Mouse (Mus musculus) CH12.LX (cell line): ENCODE results near the gene Itga6. TPM values are rescaled to one million over a fixed set of nuclear protein-coding genes. Genes with fewer than 3 reads are reported as not detected.

ENCODE experiments used
- DNase-seq: peaks from one replicate; pipeline ENCODE4 v3.0.0-alpha.2; 2013; ENCODE audit errors: extremely low read depth
- H3K27ac ChIP-seq: 2 replicates; pipeline ENCODE4 v1.5.1; 2012; ENCODE audit warnings: low read depth, mild to moderate bottlenecking, control low read depth, moderate library complexity; ENCODE audit not compliant: insufficient read depth
- H3K27me3 ChIP-seq: replicated peaks from 2 replicates; pipeline ENCODE3; 2012; ENCODE audit warnings: inconsistent platforms
- H3K36me3 ChIP-seq, 2 experiments: replicated peaks in 1 of 2; 2 replicates each; pipeline versions ENCODE3 to v1.6.1; 2012; ENCODE audit warnings: inconsistent platforms in 1 of 2, low read length in 1 of 2, mild to moderate bottlenecking in 1 of 2, mixed read lengths in 1 of 2, moderate library complexity in 1 of 2; ENCODE audit not compliant: control insufficient read depth in 1 of 2, insufficient read depth in 1 of 2
- H3K4me1 ChIP-seq, 2 experiments: 2 replicates each; pipeline ENCODE4 v1.6.1; 2012; ENCODE audit warnings: inconsistent platforms in 1 of 2, moderate library complexity in 1 of 2; ENCODE audit not compliant: insufficient read depth in 2 of 2, control insufficient read depth in 1 of 2
- H3K4me2 ChIP-seq: 2 replicates; pipeline ENCODE4 v1.6.1; 2012; ENCODE audit warnings: low read depth, mild to moderate bottlenecking, control low read depth; ENCODE audit not compliant: poor library complexity, insufficient read depth, severe bottlenecking
- H3K4me3 ChIP-seq, 3 experiments: fragments of 150-350 bp in 1 of 3; sonication (generic) in 1 of 3; replicated peaks in 1 of 3; 2 replicates each; pipeline versions ENCODE3 to v1.5.1; 2011 to 2012; ENCODE audit warnings: low read depth in 2 of 3, low read length in 2 of 3, mild to moderate bottlenecking in 2 of 3, moderate library complexity in 2 of 3, control low read depth in 1 of 3, improper control_type of control experiment in 1 of 3, inconsistent platforms in 1 of 3, mixed read lengths in 1 of 3; ENCODE audit not compliant: poor library complexity in 1 of 3
- H3K79me2 ChIP-seq: replicated peaks from 2 replicates; pipeline ENCODE4 v1.6.1; 2012; ENCODE audit warnings: mild to moderate bottlenecking, moderate library complexity; ENCODE audit not compliant: control insufficient read depth, poor library complexity, insufficient read depth, severe bottlenecking; ENCODE audit errors: extremely low read depth
- H3K9ac ChIP-seq: 2 replicates; pipeline ENCODE4 v1.6.1; 2012; ENCODE audit warnings: low read depth, mild to moderate bottlenecking, control low read depth, moderate library complexity; ENCODE audit not compliant: insufficient read depth
- H3K9me3 ChIP-seq: replicated peaks from 2 replicates; pipeline ENCODE3; 2012; ENCODE audit warnings: low read length, inconsistent platforms, mixed read lengths
- CHD1 ChIP-seq: IDR thresholded peaks from 2 replicates; pipeline ENCODE4 v1.6.1; 2012; ENCODE audit warnings: low read depth, low read length, improper control_type of control experiment, inconsistent platforms
- CHD2 ChIP-seq: IDR thresholded peaks from 2 replicates; pipeline ENCODE4 v1.6.1; 2011; ENCODE audit warnings: low read length, improper control_type of control experiment
- CTCF ChIP-seq, 2 experiments: IDR thresholded peaks in 1 of 2; conservative IDR thresholded peaks in 1 of 2; 2 replicates each; pipeline ENCODE4 v1.5.1; 2011 to 2012; ENCODE audit warnings: low read depth in 2 of 2, low read length in 2 of 2, improper control_type of control experiment in 1 of 2, inconsistent platforms in 1 of 2, mild to moderate bottlenecking in 1 of 2, moderate library complexity in 1 of 2
- ETS1 ChIP-seq: conservative IDR thresholded peaks from 2 replicates; pipeline ENCODE4 v1.6.1; 2012; ENCODE audit warnings: low read depth, mild to moderate bottlenecking, inconsistent platforms, low read length, improper control_type of control experiment, moderate library complexity
- GABPA ChIP-seq: IDR thresholded peaks from 2 replicates; pipeline ENCODE4 v1.6.1; 2012; ENCODE audit warnings: low read depth, low read length, improper control_type of control experiment, inconsistent platforms; ENCODE audit not compliant: insufficient replicate concordance
- IRF4 ChIP-seq: IDR thresholded peaks from 2 replicates; pipeline ENCODE4 v1.6.1; 2014; ENCODE audit warnings: low read depth, mild to moderate bottlenecking, inconsistent platforms, low read length, improper control_type of control experiment
- JUND ChIP-seq: conservative IDR thresholded peaks from 2 replicates; pipeline ENCODE4 v1.6.1; 2011; ENCODE audit warnings: low read depth, low read length, improper control_type of control experiment
- KAT2A ChIP-seq: IDR thresholded peaks from 2 replicates; pipeline ENCODE4 v1.6.1; 2012; ENCODE audit warnings: low read length, improper control_type of control experiment, inconsistent platforms; ENCODE audit not compliant: insufficient replicate concordance
- MAX ChIP-seq: IDR thresholded peaks from 2 replicates; pipeline ENCODE4 v1.6.1; 2011; ENCODE audit warnings: low read length, improper control_type of control experiment
- NRF1 ChIP-seq: IDR thresholded peaks from 2 replicates; pipeline ENCODE4 v1.6.1; 2014; ENCODE audit warnings: low read depth, mild to moderate bottlenecking, inconsistent platforms, low read length, improper control_type of control experiment, moderate library complexity
- PAX5 ChIP-seq: IDR thresholded peaks from 2 replicates; pipeline ENCODE4 v1.6.1; 2012; ENCODE audit warnings: low read length, inconsistent platforms, mixed read lengths
- POLR2A ChIP-seq: IDR thresholded peaks from 2 replicates; pipeline ENCODE4 v1.6.1; 2011; ENCODE audit warnings: low read depth, mild to moderate bottlenecking, improper control_type of control experiment, low read length
- RAD21 ChIP-seq: IDR thresholded peaks from 2 replicates; pipeline ENCODE4 v1.6.1; 2011; ENCODE audit warnings: low read depth, mild to moderate bottlenecking, low read length, improper control_type of control experiment, moderate library complexity
- SIN3A ChIP-seq: IDR thresholded peaks from 2 replicates; pipeline ENCODE4 v1.6.1; 2012; ENCODE audit warnings: low read length, improper control_type of control experiment, inconsistent platforms
- TBP ChIP-seq: conservative IDR thresholded peaks from 2 replicates; pipeline ENCODE4 v1.6.1; 2011; ENCODE audit warnings: low read depth, low read length, improper control_type of control experiment
- TCF12 ChIP-seq: IDR thresholded peaks from 2 replicates; pipeline ENCODE4 v1.6.1; 2014; ENCODE audit warnings: low read depth, mild to moderate bottlenecking, inconsistent platforms, low read length, improper control_type of control experiment
- USF1 ChIP-seq: IDR thresholded peaks from 2 replicates; pipeline ENCODE4 v1.6.1; 2014; ENCODE audit warnings: low read depth, mild to moderate bottlenecking, inconsistent platforms, low read length, improper control_type of control experiment
- USF2 ChIP-seq: conservative IDR thresholded peaks from 2 replicates; pipeline ENCODE4 v1.6.1; 2011; ENCODE audit warnings: low read depth, low read length, improper control_type of control experiment
- ZMIZ1 ChIP-seq: IDR thresholded peaks from 2 replicates; pipeline ENCODE4 v1.6.1; 2012; ENCODE audit warnings: low read depth, mild to moderate bottlenecking, inconsistent platforms, low read length, improper control_type of control experiment
- ZNF384 ChIP-seq: IDR thresholded peaks from 2 replicates; pipeline ENCODE4 v1.6.1; 2012; ENCODE audit warnings: low read depth, low read length, improper control_type of control experiment, inconsistent platforms
- dilution Hi-C: fragments of 300-500 bp; cut with MboI; formaldehyde crosslinking; loops from 2 replicates; pipeline ENCODE4 v1.14.3; 2020; ENCODE audit warnings: low sequenced_read_pairs; ENCODE audit not compliant: extremely low pct_unique_long_range_greater_than_20kb, extremely low pct_ligation_motif_present
- in situ Hi-C: fragments of 300-500 bp; cut with MboI; formaldehyde crosslinking; loops from 3 replicates; pipeline ENCODE4 v1.14.3; 2019; ENCODE audit warnings: low sequenced_read_pairs, low pct_ligation_motif_present, low pct_unique_long_range_greater_than_20kb, mixed read lengths
- polyA plus RNA-seq: library from polyadenylated mRNA; unstranded; fragments of >175 nt; gene quantifications from 2 replicates; pipeline ENCODE4 v1.2.1, GENCODE M21; 2012; ENCODE audit warnings: low read depth; ENCODE audit not compliant: insufficient read length
- total RNA-seq, 2 experiments: library from RNA; depleted of rRNA; stranded (reverse); fragments of 300-350 nt in 1 of 2; fragments of >200 nt in 1 of 2; gene quantifications; 2 replicates each; pipeline ENCODE4 v1.2.3; 2012 to 2014

Itga6 gene
- total and polyA plus RNA-seq, 3 experiments: 6.1 to 13.9 (median 10.9) TPM

DNA sequence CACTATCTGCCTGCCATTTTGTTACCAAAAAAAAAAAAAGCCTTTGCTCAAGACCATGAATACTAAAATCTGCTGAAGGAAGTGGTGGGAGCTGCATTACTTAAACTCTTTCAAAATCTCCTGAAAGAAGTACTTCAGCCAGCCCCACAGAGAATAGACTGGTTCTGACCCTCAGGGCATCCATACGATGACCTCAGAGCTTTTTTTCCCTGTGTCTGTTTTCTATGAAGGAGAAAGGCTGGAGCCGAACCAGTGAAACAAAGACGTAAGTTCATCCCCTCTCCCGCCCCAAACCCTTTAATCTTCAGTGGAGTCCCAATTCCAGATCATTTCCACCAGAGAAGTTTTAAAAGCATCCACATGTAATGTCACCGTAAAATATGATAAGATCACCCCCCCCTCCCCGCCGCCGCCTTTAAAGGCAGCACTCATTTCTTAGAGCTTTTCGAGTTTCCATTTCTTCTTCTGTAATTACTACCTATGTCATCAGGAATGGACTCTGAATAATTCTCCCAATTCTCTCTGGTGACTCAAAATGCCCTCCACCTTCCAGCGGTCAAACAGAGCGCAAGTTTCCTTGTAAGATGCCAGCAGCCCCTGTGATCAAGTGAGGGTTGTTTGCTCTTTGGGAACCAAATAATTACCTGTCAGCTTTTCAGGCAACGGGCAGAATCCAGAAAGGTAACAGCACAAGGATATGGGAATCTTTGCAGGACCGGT, 4.1 kb downstream of the Itga6 start:
- no peak for TF ChIP-seq IRF4
- no peak for TF ChIP-seq PAX5
- TF ChIP-seq TBP: no peak
- TF ChIP-seq ZMIZ1: no peak
- TF ChIP-seq, all 38 proteins: peak for 0
- dilution Hi-C loops (no loop called here), in situ Hi-C loops (no loop called here)
- no peaks in the 10 kb centered on the region for H3K79me2 ChIP-seq
- H3K9ac ChIP-seq: no peak overlapping the region
- no peak overlapping the region for H3K4me2 ChIP-seq
- no peaks in the 10 kb centered on the region for H3K27me3 ChIP-seq
- H3K4me3 ChIP-seq: no peak overlapping the region
- no peaks in the 10 kb centered on the region for H3K9me3 ChIP-seq
- DNase-seq: no peak
- H3K4me1 ChIP-seq: peaks cover under 1 to 31% of the 10 kb centered on the region in 2 experiments
- no peaks in the 10 kb centered on the region for H3K36me3 ChIP-seq
- H3K27ac ChIP-seq: no peak overlapping the region

DNA sequence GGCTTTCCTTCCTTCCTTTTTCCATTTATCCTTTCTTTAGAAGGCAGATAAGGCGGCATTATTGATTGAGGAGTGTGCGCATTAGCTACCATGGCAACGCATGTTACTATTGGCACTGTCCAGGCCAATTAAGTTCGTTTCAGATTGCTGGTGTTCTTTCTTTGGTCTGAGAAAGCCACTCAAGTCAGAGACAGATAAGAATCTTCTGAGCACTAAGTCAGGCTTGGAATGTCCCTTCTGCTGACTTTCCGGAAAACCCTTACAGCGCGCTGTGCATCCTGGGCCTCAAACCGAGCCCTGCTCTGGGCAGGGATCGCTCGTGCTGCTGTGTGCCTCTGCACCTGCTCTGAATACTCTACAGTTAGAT, 4.7 kb downstream of the Itga6 start:
- no peak for DNase-seq
- TF ChIP-seq USF2 (no peak), KAT2A (no peak), SIN3A (no peak), TCF12 (no peak), POLR2A (no peak), NRF1 (no peak)
- Histone ChIP-seq H3K9ac (no peak overlapping the region), H3K4me3 (no peak overlapping the region), H3K79me2 (no peaks in the 10 kb centered on the region), H3K36me3 (no peaks in the 10 kb centered on the region), H3K4me1 (peaks cover 0 to 26% of the 10 kb centered on the region in 2 experiments; a peak in 2 of 4 replicates), H3K27me3 (no peaks in the 10 kb centered on the region), H3K27ac (no peak overlapping the region), H3K4me2 (no peak overlapping the region), H3K9me3 (no peaks in the 10 kb centered on the region)
- in situ Hi-C loops (no loop called here), dilution Hi-C loops (no loop called here)

DNA sequence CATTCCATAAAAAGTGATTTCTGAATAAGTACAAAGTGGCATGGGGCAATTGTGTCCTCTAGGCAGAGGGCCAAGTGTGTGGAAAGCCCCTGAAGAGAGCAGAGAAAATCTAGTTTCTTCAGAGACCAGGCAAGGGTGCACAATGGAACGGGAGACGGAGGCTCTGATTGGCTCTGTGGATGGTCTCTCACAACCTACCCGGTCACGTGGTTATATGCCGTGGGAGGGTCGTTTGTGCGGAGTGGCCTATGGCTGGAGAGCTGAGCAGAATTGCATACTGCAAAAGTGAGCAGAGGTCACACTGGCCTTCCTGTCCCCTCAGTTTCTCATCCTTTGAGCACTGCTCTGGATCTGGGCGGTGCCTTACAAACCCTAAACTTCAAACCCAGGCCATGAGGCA, 5.9 kb downstream of the Itga6 start:
- DNase-seq: no peak

More for the DNA sequence above, 5.9 kb downstream of the Itga6 start:
- no peak overlapping the region for H3K27ac ChIP-seq
- H3K79me2 ChIP-seq: no peaks in the 10 kb centered on the region
- peaks cover 0 to 14% of the 10 kb centered on the region in 2 experiments; a peak in 2 of 4 replicates for H3K4me1 ChIP-seq
- no peak overlapping the region for H3K4me2 ChIP-seq
- H3K9ac ChIP-seq: no peak overlapping the region
- no peak for TF ChIP-seq CTCF (conservative IDR thresholded peaks at IDR 0.05 in 1 of 2, IDR thresholded peaks at IDR 0.05 in 1 of 2; ENCODE audit: low read depth in 2 of 2, low read length in 2 of 2)
- TF ChIP-seq RAD21: no peak
- no peak for TF ChIP-seq GABPA
- peak; percentile 71 for TF ChIP-seq USF1
- TF ChIP-seq JUND: no peak
- no peak for TF ChIP-seq SIN3A
- TF ChIP-seq POLR2A: no peak
- no peak for TF ChIP-seq CHD2
- TF ChIP-seq ZMIZ1: no peak
- 0 out of 2 replicates have a peak, but pooled peaks have one; percentile 15 for TF ChIP-seq MAX
- TF ChIP-seq ZNF384: no peak
- no peak for TF ChIP-seq PAX5
- no peak for TF ChIP-seq CHD1
- TF ChIP-seq USF2: peak; percentile 63
- TF ChIP-seq ETS1: no peak
- no peaks in the 10 kb centered on the region for H3K9me3 ChIP-seq
- H3K36me3 ChIP-seq: no peaks in the 10 kb centered on the region
- no peak overlapping the region for H3K4me3 ChIP-seq
- dilution Hi-C loops: no loop called here
- in situ Hi-C loops: no loop called here
- H3K27me3 ChIP-seq: no peaks in the 10 kb centered on the region
